Mouse (Mus musculus) midbrain, postnatal 0 days (tissue): ENCODE measurements around the gene Ptprf. TPM values are rescaled to one million over a fixed set of nuclear protein-coding genes. Genes with fewer than 3 reads are reported as not detected.
A peak's percentile ranks its signal among the peaks of the same experiment; 100 is the strongest.

ENCODE experiments used
- ATAC-seq: fragments of 200-750 bp; cut with Nextera tagmentation; 2 replicates; pipeline ENCODE4 v1.8.0; 2017; ENCODE audit warnings: moderate number of reproducible peaks, mild to moderate bottlenecking, moderate TSS enrichment, moderate library complexity; ENCODE audit not compliant: low FRiP score
- DNase-seq: peaks from one replicate; pipeline ENCODE4 v3.0.0-alpha.2; 2015; ENCODE audit warnings: low spot score
- H3K27ac ChIP-seq: fragments of 300-500 bp; sonication (generic); 2 replicates; pipeline ENCODE4 v1.5.1; 2014; ENCODE audit warnings: low read depth, mild to moderate bottlenecking, low read length, mixed read lengths
- H3K27me3 ChIP-seq: fragments of 300-500 bp; sonication (generic); 2 replicates; pipeline ENCODE4 v1.6.1; 2014; ENCODE audit warnings: low read length, control low read depth, mixed read lengths; ENCODE audit not compliant: insufficient read depth
- H3K36me3 ChIP-seq: fragments of 300-500 bp; sonication (generic); 2 replicates; pipeline ENCODE4 v1.6.1; 2014; ENCODE audit warnings: low read length, control low read depth, mixed read lengths; ENCODE audit not compliant: insufficient read depth
- H3K4me1 ChIP-seq: fragments of 300-500 bp; sonication (generic); 2 replicates; pipeline ENCODE4 v1.6.1; 2014; ENCODE audit warnings: mild to moderate bottlenecking, control low read depth, antibody characterized with exemption, low read length, mixed read lengths; ENCODE audit not compliant: insufficient read depth
- H3K4me2 ChIP-seq: fragments of 300-500 bp; sonication (generic); 2 replicates; pipeline ENCODE4 v1.6.1; 2014; ENCODE audit warnings: low read depth, mild to moderate bottlenecking, low read length, mixed read lengths; ENCODE audit not compliant: poor library complexity, severe bottlenecking
- H3K4me3 ChIP-seq: fragments of 300-500 bp; sonication (generic); 2 replicates; pipeline ENCODE4 v1.5.1; 2014; ENCODE audit warnings: low read depth, mild to moderate bottlenecking, low read length, moderate library complexity
- H3K9ac ChIP-seq: fragments of 300-500 bp; sonication (generic); replicated peaks from 2 replicates; pipeline ENCODE4 v1.6.1; 2014; ENCODE audit warnings: mild to moderate bottlenecking, low read length, moderate library complexity, mixed read lengths; ENCODE audit not compliant: poor library complexity, severe bottlenecking
- H3K9me3 ChIP-seq: fragments of 300-500 bp; sonication (generic); 2 replicates; pipeline ENCODE4 v1.6.1; 2016; ENCODE audit warnings: low read length, control low read depth
- CTCF ChIP-seq: IDR thresholded peaks from 2 replicates; pipeline ENCODE4 v1.5.1; 2016; ENCODE audit warnings: antibody characterized with exemption, mild to moderate bottlenecking
- WGBS: fragments of 180-500 bp; shearing (Covaris S2); extraction: QIAGEN DNeasy Blood & Tissue Kit; methylation state at CpG from one replicate; pipeline ENCODE4 v1.1.7; 2014; 5-methylcytosine and 5-hydroxymethylcytosine counted together
- polyA plus RNA-seq: library from polyadenylated mRNA; unstranded; fragments of >200 nt; fragmentation: Nextera tagmentation; extraction: Ambion mirVana; gene quantifications from 2 replicates; pipeline ENCODE4 v1.2.1, GENCODE M21; 2015
- total RNA-seq: library from RNA; depleted of rRNA; stranded (reverse); fragments of >200 nt; gene quantifications from 2 replicates; pipeline ENCODE4 v1.2.3, GENCODE M21; 2014

Ptprf gene
- total and polyA plus RNA-seq, 2 experiments from 2014 or later, result 48.1 to 186 TPM

- Histone ChIP-seq H3K27me3 (no peaks in the 10 kb centered on the region), H3K4me2 (no peak overlapping the region), H3K4me3 (no peak overlapping the region), H3K9ac (no peak overlapping the region), H3K27ac (no peak overlapping the region), H3K36me3 (peaks cover 25% of the 10 kb centered on the region), H3K4me1 (peaks cover 18% of the 10 kb centered on the region), H3K9me3 (no peaks in the 10 kb centered on the region)
- 86% methylated on average over 3 of the region's 3 CpGs for WGBS
- no peak for TF ChIP-seq CTCF
- ATAC-seq, result no peak
- DNase-seq, result no peak
Observed at GRCm38 (mm10) chr4:118272871-118273270, 18.3 kb downstream of the Ptprf start.

GRCm38 (mm10) chr4:118272258-118272657, 18.9 kb downstream of the Ptprf start:
- no peak for DNase-seq
- peaks cover 13% of the 10 kb centered on the region for H3K4me1 ChIP-seq
- no peak for ATAC-seq
- WGBS, result 41% methylated on average over 5 of the region's 5 CpGs
- no peak overlapping the region for H3K4me2 ChIP-seq
- TF ChIP-seq CTCF, result no peak
- H3K27ac ChIP-seq, result no peak overlapping the region
- H3K27me3 ChIP-seq, result no peaks in the 10 kb centered on the region
- H3K9me3 ChIP-seq, result no peaks in the 10 kb centered on the region
- H3K4me3 ChIP-seq, result no peak overlapping the region
- peaks cover 25% of the 10 kb centered on the region for H3K36me3 ChIP-seq
- no peak overlapping the region for H3K9ac ChIP-seq

- Histone ChIP-seq H3K9ac (no peak overlapping the region), H3K27ac (no peak overlapping the region), H3K4me1 (peaks cover 7% of the 10 kb centered on the region; the same call in 1 of the 2 replicates), H3K27me3 (no peaks in the 10 kb centered on the region), H3K36me3 (peaks cover 25% of the 10 kb centered on the region), H3K4me3 (no peak overlapping the region), H3K9me3 (no peaks in the 10 kb centered on the region), H3K4me2 (no peak overlapping the region)
- 55% methylated on average over 9 of the region's 9 CpGs for WGBS
- DNase-seq, result no peak
- no peak for ATAC-seq
- TF ChIP-seq CTCF, result no peak
Observed at GRCm38 (mm10) chr4:118271556-118272074, 19.6 kb downstream of the Ptprf start.

GRCm38 (mm10) chr4:118270706-118271105, 20.5 kb downstream of the Ptprf start:
- Histone ChIP-seq H3K27ac (no peak overlapping the region), H3K4me2 (no peak overlapping the region), H3K36me3 (peaks cover 28% of the 10 kb centered on the region), H3K4me1 (peaks cover 2% of the 10 kb centered on the region), H3K9ac (no peak overlapping the region), H3K4me3 (no peak overlapping the region), H3K27me3 (no peaks in the 10 kb centered on the region), H3K9me3 (no peaks in the 10 kb centered on the region)
- WGBS, result 94% methylated on average over 3 of the region's 3 CpGs
- TF ChIP-seq CTCF, result peak; percentile 53
- ATAC-seq (no peak), DNase-seq (no peak)

- Histone ChIP-seq H3K9me3 (no peaks in the 10 kb centered on the region), H3K27me3 (no peaks in the 10 kb centered on the region), H3K4me2 (no peak overlapping the region), H3K4me1 (peaks cover 8% of the 10 kb centered on the region), H3K9ac (no peak overlapping the region), H3K36me3 (peaks cover 24% of the 10 kb centered on the region), H3K4me3 (no peak overlapping the region), H3K27ac (no peak overlapping the region)
- DNase-seq, result peak; percentile 70
- no peak for TF ChIP-seq CTCF
- WGBS, result 32% methylated on average over 6 of the region's 6 CpGs
- ATAC-seq, result no peak
Observed at GRCm38 (mm10) chr4:118269999-118270398, 21.2 kb downstream of the Ptprf start.

- no peak for TF ChIP-seq CTCF
- H3K4me3 ChIP-seq, result no peak overlapping the region
- no peak overlapping the region for H3K9ac ChIP-seq
- no peak overlapping the region for H3K4me2 ChIP-seq
- 74% methylated on average over 14 of the region's 14 CpGs for WGBS
- DNase-seq (no peak), ATAC-seq (no peak)
- no peaks in the 10 kb centered on the region for H3K27me3 ChIP-seq
- no peak overlapping the region for H3K27ac ChIP-seq
- H3K4me1 ChIP-seq, result peaks cover 8% of the 10 kb centered on the region
- H3K36me3 ChIP-seq, result peaks cover 22% of the 10 kb centered on the region
- H3K9me3 ChIP-seq, result no peaks in the 10 kb centered on the region
Observed at GRCm38 (mm10) chr4:118268429-118269212, 22.6 kb downstream of the Ptprf start.
